Mouse (Mus musculus): ENCODE measurements around the gene Ptpn12. TPM values are rescaled to one million over a fixed set of nuclear protein-coding genes. Genes with fewer than 3 reads are reported as not detected.

Ptpn12 gene
- 18.9 TPM for polyA plus RNA-seq (2017; shearing (Covaris generic))

DNA sequence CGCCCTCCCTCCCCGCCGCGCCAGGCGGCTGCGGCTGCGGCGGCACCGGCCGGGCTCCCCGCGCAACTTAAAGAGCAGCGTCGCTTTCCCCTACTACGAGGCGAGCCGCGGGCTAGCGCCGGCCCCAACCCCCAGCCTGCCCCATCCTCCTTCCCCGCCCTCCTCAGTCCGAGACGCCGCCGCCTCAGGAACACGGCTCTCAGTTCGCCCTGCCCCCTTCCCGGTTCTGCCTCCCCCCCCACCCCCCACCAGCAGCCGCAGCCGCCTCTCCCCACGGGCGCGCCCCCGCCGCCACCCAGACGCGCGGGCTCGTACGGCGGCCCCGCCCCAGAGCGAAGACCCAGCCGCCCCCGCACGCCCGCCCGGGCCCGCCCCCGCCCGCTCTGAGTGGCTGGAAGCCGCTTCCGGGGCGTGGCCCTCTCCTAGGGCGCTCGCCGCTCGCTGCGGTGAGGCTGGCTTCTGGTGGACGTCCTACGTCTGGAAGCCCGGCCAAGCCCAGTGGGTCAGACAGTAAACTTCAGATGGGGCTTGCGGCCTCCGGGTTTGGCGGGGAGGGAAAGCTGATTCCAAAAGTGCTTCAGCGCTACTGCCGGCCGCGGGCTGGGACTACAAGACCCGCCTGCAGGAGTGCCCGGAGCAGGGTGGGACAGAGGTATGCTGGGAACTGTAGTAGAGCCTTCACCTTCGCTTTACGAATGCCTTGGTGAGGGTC, at the start of gene Ptpn12:
Gene Ptpn12 (minus strand): TSS at position 92 of the 712 bp plus-strand sequence.

GRCm38 (mm10) chr5:20956298-20956697, 99.4 kb downstream of the Ptpn12 start, which contains the start of gene Rsbn1l:
Gene Rsbn1l (minus strand): TSS chr5:20956398.

Other genes starting within 250 kb of the Ptpn12 start
- 15.9 TPM for gene Phtf2, start 173.8 kb downstream of the Ptpn12 start, polyA plus RNA-seq (2017; shearing (Covaris generic))
- 15.5 TPM for gene Tmem60, start 173.7 kb downstream of the Ptpn12 start, polyA plus RNA-seq (2017; shearing (Covaris generic))
- 44.9 TPM for gene Rsbn1l, start 99.5 kb downstream of the Ptpn12 start, polyA plus RNA-seq (2017; shearing (Covaris generic))
- gene Gsap, start 130.3 kb upstream of the Ptpn12 start, polyA plus RNA-seq (2017; shearing (Covaris generic)) = 28.4 TPM

Measured in effector memory CD4-positive, alpha-beta T cell, adult 7 months (primary cell).